Mouse (Mus musculus): ENCODE measurements at regions not wholly inside any gene's neighbourhood (a gene's known extent, or its start where the extent isn't known, plus 50 kb on each side); places are given as distances from the start of the nearest gene placed in this dataset.

DNA sequence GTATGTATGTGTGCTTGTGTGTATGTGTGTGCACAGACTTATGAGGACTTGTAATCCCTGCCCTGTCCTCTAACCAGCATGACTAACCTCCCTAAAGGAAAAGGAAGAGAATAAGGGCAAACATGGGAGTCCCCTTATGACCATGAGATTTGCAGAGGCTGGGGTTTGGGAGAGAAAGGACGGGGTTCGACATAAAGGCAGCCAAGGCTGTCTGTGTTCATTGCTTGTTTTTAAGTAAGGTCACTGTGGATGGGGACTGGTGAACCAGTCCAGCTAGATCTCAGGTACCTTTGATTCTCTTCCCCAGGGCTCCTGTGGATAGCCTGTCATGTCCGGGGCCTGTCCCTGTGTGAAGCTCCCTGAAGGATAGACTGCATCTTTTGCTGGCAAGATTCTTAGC is 55.6 kb downstream of the Irf2bp2 start:
- no peak for DNase-seq (ENCODE audit: low spot score in 2 of 2)

DNA sequence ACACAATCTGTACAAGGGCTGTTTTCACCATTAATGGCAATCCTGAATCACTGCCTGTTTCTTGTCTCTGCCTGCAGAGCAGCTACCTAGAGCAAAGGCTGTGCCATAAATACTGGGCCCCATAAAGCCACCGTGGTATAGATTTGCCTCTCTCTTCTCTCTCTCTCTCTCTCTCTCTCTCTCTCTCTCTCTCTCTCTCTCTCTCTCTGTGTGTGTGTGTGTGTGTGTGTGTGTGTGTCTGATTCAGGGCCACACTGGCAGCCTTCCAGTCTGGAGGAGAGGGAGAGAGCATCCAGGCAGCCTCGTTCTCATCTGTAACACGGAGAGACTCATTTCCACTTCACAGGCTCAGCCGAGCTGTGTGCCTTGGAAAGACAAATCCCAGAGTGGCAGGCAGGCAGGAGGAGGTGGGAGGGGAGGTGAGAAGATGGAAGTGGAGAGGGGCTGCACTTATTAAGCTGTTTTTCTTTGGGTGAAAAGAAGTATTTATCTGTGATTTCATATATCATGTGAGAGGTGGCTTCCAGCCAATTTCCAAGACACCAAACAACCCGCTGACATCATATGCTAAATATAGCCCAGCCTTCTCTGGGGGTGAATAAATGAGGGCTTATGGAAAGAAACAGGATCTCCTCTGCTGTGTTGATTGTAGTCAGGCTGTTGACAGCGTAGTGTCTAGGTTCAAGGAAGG is 56.7 kb downstream of the Irf2bp2 start:
- peak; percentile 94 to 96 for DNase-seq (ENCODE audit: low spot score in 2 of 2)

DNA sequence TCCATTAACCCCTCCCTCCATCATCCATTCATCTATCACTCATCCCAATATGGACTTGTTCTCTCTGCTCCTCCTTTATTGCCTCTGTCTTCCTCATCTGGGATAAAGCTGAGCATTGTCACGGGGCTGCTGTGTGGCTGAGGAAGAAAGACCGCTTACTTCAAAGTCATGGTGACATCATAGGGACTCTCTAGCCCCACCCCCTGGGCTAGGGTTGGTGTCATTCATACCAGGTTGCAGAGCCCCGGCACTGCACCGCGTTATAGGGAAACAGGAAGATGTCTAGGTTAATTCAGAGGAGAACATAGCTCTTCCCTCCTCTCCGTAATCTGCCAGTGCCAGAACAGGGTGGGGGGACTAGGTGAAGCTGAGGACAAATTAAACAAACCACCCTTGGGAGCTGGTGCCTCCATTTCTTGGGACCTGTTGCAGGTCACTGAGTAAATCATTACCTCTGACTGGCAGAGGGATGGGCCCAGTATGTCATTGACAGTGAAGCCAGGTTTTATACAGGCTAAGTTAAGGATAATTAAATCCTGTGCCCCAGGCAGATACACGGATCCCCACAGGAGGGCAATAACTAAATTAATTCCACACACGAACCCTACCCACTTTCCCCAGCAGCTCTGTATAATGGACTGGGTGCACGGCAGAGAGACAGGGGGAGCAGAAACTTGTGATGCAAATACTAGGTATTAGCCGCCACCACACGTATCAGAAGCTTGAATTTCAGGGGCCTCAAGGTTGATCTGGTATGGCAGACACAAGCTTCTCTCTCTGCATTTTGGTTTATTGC is 57.5 kb downstream of the Irf2bp2 start:
- DNase-seq (ENCODE audit: low spot score in 2 of 2), result no peak

DNA sequence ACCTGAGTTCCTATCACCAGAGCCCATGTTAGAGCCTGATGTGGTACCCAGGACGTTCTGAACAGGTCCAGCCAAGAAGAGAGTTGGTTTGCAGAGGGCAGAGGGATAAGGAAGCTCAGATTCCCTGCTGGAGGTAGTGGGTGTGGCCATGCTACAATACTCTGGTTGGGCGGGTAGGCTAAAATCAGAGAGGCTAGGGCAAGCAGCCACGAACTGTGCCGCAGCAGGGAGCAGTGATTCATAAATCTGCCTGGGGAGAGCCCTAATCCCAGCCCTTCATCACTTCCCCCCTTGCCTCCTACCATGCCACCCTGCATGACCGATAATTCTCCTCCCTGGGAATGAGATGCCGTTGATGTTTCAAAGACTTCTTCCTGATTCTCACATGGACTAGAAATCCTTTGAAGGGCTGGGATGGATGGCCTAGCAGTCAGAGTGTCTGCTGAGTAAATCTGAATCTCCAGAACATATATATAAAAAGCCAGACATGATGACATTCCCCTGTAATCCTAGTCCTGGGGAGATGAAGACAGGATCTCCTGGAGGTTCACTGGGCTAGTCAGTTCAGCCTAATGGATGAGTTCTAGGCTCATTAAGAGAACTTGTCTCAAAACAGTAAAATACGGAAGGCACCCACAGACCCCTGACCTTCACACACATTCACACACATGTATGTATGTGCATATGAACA is 57.6 kb upstream of the Tarbp1 start:
- DNase-seq (ENCODE audit: low spot score in 2 of 2), result no peak

DNA sequence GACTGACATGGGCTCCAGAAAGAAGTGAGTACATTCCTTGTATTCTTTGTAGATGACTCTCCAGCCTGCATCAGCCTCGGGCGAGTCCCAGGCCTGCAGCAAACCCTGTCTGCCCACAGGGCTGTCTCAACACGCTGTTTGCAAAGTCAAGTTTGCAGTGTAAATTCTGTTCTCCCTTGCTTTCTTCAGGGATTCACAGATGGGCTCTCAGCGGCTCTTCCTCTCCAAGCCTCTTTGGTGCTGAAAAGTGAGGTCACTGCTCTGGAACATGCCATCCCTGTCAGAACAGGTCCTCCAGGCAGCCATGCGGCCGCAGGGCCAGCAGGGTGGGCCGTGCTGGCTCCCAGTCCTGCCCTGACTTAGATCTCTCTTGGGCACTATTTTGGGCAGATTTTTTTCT is 56.6 kb upstream of the Tarbp1 start:
- DNase-seq (ENCODE audit: low spot score in 2 of 2), result no peak

DNA sequence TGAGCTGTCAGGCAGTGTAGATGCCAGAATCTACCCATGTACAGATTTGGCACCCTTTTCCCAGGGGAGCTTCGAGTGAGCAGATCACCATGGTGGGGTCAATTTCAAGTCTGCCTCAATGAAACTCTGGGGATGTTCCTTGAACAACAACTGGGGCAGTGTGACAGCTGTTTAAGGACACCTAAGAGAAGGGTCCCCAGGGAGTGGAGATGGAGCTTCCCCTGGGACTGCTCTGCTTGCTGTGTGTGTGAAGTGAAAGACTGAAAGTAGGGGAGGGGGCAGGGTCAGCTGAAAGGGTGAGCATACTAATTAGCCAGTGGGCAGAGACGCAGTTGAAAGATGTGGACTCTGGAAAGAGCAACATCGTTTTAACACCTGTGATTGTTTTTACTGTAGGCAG is 54.5 kb upstream of the Tarbp1 start:
- DNase-seq (ENCODE audit: low spot score in 2 of 2), result no peak

DNA sequence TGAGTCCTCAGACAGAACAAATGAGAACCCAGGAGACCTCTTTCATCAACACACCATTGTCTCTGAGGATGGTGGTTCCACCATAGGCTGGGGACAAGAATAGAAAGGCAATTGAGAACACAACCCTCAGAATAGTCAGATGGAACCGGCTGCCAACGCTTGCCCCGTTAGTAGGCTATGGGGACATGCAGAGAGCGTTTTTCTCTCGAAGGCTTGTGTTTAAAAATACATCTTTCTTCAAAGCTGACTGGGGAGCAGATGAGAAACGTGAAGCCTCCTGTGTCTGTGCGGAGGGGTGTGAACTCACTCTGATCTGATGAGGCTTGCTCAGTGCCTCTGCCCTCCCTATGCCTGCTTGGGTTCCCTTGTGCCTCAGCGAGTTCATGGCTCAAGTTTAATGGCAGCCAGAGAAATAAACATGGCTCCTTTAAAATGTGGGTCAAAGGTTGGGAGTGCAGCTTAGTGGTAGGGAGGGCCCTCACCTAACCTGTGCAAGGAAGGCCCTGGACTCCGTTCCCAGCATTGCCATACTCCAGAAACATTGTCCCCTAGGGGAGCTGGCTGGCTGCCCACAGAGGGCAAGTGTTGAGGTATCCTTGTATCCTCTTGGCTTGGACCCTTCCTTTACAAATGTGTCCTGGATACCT is 53.7 kb upstream of the Tarbp1 start:
- DNase-seq (ENCODE audit: low spot score in 2 of 2), result peak in 1 of 2 experiments; percentile 71

DNA sequence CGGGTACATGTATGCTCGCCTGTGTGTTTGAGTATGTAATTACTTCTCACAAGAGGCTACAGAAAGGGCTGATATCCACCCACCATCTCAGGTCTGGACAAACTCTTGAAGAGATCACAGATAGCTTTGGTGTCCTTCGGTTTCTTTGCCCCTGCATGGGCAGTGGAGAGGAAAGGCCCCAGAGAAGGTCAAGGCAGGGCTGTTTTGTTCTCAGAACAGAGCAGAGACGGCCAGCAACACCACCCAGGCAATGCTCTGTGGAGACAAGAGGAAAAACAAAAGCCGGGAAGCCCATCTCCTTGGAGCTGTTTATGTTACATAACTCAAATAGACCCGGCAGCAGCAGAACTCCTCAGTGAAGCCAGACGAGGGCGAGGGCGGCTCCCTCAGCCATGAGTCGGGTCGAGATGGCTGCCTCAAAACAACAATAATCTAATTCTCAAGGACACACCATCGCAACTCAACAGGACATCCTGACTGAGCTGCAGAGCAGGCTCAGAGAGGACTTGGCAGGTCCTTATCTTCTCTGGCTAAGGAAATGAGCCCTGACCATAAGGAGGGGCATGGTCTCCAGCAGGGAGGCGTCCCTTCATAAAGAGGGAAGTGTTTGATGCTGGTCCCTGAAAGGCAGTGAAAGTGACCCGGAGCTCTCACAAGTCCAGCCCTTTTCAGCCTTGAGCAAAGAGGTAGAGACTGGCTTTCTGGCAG is 52.2 kb upstream of the Tarbp1 start:
- DNase-seq (ENCODE audit: low spot score in 2 of 2), result no peak

DNA sequence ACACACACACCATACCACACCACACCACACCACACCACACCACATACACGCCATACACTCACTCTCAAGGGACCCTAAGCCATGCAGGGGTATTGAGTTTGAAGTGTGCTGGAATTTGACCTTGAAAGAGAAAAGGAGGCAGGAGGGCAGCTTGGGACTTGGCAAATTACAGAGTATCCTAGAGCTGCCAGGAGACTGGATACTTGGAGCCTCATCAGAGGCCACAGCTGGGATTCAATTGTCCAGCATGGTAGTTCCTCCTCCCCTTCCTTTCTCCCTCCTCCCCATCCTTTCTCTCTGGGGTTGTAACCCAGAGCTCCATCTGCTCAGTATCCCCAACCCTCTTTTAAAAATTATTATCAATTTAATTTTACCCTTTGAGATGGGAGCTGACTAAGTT is 50.7 kb upstream of the Tarbp1 start:
- no peak for DNase-seq (ENCODE audit: low spot score in 2 of 2)
